Mouse (Mus musculus) thymus, postnatal 25 days (tissue): ENCODE results near the gene Atp8a2.
"Not testable (repeated sequence)": the region's sequence is repeated elsewhere in the genome, so short reads cannot be mapped to it uniquely, and the experiment has no call there.

Experiments
- DNase-seq: peaks from one replicate; pipeline ENCODE4 v3.0.0; 2022

The Atp8a2 gene

DNA sequence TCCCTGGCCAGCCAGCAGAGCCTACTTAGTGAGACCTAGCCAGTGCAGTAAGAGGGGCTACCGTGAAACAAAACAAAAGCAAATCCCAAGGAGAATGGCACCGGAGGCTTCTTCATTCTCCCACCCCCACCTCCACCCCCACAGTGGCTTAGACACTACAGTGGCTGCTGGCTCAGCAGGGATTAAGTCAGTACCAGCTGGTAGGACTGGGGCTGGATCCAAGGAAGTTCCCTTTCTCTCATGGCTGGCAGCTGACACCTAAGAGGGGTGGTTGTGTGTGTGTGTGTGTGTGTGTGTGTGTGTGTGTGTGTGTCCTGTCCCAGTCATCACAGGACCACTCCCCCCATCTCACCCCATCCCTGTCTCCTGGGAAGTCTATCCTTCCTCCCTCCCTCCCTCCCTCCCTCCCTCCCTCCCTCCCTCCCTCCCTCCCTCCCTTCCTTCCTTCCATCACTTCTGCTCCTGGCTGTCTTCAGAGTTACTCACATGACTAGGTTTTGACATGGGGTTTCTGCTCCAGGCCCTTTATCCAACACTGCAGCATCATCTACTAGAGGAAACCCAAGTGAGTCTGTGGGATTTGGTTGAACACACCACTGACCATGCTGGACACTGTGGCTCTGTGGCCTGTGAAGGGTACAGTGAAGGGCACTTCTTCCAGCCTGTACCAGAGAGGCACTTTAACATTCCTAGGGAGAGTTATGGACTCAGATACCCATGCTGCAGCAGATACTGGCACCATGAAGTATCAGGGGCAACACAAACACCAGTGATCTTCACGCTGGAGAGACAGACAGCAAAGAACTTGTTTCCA lies 358.3 kb downstream of the Atp8a2 start:
- DNase-seq: not testable (repeated sequence)

DNA sequence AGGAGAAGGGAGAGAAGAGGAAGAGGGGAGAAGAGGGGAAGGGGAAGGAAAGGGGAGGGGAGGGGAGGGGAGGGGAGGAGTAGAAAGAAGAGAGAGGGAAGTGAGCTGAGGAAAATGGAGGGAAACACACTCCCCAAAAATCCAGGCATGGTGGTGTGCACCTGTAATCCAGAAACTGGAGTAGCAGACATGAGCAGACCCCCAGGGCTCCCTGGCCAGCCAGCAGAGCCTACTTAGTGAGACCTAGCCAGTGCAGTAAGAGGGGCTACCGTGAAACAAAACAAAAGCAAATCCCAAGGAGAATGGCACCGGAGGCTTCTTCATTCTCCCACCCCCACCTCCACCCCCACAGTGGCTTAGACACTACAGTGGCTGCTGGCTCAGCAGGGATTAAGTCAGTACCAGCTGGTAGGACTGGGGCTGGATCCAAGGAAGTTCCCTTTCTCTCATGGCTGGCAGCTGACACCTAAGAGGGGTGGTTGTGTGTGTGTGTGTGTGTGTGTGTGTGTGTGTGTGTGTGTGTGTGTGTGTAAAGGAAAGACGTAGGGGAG lies 359.2 kb downstream of the Atp8a2 start:
- not testable (repeated sequence) for DNase-seq

DNA sequence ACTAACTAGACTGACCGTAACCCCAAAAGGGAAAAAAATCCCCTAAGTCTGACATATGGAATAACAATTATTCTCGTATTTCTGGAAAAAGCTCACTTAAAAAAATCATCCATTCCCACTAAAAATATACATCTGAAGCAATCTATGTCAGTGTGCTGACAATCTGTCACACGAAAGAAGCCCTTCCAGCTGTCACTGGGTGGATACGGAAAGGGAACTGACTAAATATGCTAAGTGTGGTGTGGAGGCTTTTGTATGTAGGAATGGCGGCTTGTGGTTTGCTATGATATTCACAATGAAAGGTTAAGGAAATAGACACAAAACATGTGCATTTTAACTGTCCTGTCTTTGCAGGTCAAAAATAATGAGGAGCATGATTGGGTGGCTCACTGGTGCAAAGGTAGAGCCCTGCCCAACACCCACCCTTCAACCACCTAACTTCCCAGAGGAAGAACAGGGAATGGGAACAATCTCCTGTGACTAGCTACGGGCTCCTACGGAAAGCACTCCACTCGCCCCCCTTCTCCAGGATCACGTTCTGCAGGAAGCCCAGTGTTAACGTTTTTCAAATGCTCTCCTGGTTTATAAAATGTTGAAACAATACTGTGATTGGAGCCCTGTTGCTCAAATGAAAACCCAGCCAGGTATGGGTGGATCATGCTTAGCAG lies 360.0 kb downstream of the Atp8a2 start:
- no peak for DNase-seq

DNA sequence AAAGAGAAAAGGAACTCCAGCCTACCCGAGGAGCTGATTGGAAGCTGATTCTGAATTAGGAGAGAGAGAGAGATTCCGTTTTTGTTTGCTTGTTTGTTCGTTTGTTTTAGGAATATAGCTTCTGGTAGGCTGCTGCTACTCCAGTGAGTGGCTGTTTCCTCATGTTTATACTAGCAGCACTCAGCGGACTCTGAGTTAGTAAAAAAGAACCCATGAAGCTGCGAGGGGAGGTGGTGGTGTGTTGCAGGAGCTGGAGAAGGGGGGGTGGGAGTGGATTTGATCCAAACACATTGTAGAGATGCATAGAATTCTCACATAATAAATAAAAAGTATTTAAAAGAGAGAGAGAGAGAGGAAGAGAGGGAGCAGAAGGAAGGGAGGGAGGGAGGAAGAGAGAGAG lies 367.4 kb downstream of the Atp8a2 start:
- DNase-seq: no peak

DNA sequence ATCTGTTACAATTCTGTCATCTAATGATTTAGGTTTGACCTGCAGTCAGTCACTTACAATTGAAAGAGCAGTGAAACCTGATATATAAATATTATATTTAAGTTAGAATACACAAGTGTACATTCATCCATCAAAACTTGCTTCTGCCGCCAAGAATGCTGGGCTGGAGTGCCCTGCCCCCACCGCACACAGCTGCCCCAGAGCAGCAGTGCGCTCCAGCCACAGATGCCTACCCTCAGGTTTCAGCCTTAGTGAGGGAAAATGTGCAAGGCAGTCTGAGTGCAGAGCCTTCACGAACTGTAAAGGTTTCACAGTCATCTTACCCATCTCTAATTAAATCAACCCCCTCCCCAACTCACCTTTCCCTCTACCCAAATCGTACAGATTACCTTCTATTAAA lies 369.6 kb downstream of the Atp8a2 start:
- no peak for DNase-seq

DNA sequence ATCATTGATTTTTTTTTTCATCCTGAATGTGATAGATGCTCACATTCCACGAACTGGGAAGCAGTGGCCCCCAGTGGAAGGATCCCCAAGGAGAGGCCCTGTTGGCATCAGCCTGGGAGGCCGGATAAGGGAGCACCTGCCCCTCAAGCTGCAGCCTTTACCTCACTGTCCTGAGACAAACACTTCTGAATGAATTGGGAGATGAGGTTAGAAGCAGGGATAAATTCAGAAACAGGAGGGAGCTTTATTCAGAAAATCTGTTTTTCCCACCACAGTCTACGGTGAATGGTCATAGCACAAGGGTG lies 376.9 kb downstream of the Atp8a2 start:
- DNase-seq: no peak

DNA sequence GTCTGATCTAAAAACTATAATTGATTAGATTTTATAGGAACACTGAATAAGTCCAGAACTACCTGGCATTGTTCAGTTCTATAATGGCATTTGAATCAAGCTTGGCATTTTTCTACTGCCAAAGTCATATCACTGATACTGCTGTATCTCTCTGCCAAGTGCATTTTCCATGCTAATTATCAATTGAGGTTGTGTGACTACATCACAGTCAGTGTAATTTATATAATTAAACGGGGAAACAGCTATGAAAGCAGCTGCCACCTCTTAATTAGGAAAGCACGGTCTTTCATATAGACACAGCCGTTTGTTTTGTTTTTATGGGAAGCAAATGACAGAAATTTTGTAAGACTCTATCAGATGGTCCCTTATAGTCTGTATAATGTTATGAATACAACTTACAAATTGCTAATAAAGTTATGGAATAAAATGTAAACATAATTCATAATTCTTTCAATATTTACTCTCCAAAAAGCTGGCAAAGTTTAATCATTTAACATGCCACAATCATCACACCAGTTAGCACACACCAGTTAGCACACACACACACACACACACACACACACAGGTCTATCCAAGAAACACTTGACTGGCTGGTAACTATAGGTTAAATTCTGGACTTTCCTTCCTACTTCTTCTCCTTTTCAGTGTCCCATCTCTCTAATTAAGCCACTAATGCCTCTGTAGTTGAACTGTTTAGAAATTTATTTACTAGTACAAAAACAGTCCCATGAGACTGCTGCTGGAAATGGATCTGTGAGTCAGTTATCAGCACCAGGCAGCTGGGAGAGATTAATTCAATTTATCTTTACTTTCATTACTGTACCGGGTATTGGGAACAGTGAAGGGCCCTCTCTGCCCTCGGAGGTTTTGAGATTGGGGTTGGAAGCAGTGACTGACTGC lies 377.5 kb downstream of the Atp8a2 start:
- no peak for DNase-seq

DNA sequence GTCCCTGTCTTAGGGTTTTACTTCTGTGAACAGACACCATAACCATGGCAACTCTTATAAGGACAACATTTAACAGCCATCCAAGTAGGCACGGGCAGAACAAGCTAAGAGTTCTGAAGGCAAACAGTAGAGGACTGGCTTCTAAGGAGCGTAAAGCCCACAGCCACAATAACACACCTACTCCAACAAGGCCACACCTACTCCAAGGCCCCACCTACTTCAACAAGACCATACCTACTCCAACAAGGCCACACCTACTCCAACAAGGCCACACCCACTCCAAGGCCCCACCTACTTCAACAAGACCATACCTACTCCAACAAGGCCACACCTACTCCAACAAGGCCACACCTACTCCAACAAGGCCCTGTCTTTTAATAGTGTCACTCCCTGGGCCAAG lies 386.7 kb downstream of the Atp8a2 start:
- not testable (repeated sequence) for DNase-seq

DNA sequence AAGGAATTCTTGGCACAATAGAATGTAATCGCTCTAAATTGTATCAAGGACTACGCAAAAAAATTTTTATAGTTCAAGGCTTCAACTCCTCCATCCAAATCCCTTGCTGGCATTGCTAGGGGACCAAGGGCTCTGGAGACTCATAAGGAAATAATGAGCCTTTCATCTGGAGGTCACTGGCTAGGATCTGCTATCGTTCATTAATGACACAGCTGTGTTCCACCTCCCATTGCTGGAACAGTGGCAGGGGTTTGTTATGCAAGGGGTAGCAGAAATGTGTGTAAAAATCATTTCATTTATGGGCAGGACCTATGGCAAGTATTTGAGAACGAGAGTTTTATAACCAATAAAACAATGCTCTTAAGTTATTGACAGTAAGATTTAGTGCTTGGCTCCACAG lies 387.2 kb downstream of the Atp8a2 start:
- DNase-seq: no peak

DNA sequence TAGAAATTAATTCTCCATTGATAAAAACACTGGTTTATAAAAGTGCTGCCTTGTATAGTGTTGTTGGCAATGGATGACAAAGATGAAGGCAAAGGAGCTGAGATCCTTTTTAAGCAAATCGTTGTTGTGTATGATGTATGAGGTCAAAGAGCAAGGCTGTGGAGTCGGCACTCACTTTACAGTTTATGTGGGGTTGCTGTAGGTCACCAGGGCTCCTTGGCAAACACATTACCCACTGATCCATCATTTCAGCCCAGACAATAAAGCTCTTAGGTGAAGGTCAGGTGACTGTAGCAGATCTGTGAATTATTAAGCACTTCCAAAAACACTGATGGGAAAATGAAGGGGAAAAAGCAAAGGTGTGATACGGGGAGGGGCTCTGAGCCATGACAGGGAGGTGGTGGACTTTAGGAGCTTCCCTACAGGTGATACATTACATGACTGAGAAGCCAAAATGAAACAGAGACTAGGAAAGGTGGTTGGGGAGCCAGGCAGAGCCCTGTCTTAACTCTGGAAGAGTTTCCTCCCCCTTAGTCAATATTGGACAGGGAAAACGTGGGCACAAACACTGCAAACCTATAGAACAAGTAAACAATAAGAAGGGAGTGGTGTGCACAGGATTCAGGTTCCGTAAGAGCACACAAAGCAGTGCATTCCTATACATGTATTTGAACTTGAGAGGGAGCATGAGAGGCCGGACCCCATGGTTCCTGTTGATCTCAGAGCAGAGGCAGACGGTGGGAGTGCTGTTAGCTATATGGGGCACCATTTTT lies 389.3 kb downstream of the Atp8a2 start:
- no peak for DNase-seq

DNA sequence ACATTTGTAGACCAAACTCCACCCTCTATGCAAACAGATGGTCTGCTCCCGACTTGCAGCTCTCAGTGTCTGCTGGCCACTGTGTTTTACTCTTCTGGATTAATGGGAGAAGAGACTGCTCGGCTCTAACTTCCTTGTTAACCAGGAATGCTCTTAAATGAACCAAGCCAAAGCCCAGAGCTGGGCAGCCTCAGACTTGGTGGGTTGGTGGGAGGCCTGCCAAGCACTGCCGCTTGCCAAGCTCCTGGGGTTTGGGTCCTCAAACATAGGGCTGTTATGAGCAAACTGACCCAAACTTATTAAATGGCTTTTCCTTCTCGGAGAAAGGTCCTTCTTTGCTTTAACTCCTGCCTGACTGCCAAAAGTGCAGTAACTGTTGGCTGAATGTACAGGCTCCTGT lies 390.1 kb downstream of the Atp8a2 start:
- DNase-seq: no peak

DNA sequence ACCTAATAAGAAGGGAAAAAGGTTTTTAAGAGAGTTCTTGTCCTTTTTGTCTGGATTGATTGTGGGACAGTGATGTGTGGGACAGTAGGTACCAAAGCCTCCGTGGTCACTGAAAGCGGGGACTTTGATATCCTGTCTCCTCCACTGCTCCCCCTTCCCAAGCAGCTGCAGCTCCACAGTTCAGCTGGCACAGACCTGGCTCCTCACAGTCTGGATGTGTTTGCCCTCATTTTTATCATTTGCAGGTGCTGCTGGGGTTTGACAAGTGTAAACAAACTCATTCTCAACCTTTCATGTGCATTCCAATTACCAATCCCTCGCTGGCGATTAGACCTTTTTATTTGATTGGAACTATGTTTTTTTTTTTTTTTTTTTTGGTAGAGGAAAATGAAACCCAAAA lies 390.8 kb downstream of the Atp8a2 start:
- DNase-seq: no peak

DNA sequence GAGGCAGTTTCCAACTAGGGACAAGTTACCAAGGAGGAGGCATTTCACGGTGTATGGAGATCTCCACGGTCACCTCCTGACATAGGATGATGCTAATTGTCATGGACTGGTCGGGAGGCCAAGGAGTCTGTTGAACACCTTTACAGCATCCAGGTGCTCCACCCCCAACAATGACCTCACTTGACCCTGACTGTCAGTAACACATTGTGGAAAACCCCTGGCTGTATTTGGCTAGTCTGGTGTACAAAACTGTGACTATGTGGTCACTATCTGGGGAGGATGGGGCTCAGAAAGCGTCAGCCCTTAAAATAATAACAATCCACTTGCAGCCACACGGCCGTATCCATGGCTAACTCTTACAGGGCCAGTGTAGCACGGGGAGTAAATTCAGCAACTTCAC lies 391.3 kb downstream of the Atp8a2 start:
- DNase-seq: no peak

DNA sequence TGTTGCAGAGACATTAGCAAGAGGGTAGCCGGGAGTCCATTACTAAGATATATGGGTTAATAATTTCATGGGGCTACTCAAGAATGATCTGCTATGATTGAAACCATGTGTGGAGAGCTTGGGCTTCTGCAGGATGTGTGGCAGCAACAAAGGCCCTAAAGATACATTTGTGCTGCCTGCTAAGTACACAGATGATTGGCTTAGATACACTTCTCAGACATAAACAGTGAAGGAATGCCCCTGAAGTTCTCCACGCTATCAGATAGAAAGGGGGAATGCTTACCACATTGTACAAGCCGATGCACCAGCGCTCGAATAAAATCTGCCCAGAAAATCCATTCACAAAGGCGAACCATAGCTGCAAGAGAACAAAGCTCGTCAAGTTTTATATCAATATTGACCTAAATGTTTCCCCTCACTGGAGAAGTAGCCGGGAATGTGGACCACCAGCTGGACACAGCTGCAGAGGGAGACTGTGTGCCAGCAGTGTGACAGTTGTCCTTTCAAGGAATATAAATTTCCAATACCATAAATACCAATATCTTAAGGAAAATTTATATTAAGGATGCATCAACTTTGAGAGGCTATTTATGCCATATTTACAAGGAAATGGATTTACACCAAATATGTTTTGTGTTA lies 394.9 kb downstream of the Atp8a2 start:
- DNase-seq: no peak

DNA sequence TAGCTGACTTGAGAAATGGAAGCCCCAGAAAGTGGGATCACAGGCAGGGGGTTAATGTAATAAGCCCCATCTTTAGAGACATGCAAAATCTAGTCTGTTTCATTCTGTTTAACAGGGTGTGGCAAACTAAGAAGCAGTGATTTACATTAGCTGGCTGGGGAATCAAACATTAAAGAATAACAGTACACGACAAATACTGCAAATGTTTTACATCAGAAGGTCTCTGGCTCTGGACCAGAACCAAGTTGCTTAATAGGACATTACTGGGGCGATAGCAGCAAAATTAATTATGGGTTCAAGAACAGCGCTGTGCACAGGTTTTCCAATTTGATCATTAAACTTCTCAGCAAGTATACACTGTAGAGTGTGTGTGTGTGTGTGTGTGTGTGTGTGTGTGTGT lies 397.5 kb downstream of the Atp8a2 start:
- DNase-seq: no peak

DNA sequence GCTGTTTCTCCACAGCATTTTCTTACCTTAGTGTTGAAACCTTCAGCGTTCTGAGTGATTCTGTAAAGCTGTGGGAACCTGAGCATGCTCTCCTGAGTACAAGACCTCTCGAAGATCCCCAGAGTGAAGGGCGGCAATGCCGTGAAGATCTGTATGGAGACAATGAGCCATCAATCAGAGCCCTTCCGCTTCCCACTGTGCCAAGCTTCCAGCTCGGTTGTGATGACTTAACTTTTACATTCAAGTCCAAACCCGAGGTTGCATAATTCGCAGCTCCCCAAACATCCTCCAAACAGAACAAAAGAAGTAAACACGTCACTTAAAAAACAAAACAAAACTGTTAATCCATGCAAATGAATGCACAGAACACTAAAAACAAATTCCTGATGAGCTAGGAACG lies 403.1 kb downstream of the Atp8a2 start:
- DNase-seq: no peak

DNA sequence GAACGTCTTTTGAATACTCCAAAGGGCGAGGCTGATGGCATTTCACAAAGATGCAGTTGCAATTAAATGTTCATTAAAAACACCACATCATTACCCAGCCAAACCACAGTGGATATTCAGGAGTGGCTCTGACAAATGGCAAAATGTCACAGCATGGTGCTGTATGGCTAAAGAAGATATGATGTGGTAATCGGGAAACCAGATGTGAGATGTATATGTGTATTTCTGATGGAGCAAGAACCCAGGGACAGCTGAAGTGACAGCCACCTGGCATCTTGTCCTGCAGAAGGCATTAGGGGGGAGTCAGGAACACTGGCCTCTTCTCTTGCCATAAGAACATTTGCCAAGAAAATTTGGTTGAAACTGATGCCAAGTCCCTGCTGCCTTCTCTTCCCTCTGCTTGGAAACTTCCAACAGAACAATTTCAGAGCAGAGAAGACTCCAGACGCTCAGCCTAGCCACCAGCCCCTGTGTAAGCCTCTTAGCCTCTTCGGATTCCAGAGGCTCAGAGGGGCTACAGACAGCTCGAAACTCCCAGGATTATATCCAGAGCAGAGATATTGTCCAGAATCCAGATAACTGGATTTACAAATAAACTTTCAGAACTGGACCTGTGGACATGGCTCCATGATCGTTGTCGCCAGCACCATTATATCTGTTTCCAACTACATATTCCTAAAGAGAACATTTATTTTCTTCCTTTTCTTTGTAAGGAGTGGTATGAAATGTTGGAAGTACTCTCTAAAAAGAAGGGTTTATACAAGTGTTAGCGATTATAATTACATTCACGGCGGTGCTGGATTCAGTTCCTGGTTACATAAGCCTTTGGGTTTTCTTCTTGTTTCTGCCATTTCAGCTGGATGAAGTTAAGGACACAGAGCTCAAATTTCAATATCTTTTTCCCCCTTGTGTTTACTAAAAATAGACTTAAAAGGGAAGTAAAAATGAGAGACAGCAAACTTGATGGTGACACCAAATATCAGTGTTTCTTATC lies 413.3 kb downstream of the Atp8a2 start:
- no peak for DNase-seq

DNA sequence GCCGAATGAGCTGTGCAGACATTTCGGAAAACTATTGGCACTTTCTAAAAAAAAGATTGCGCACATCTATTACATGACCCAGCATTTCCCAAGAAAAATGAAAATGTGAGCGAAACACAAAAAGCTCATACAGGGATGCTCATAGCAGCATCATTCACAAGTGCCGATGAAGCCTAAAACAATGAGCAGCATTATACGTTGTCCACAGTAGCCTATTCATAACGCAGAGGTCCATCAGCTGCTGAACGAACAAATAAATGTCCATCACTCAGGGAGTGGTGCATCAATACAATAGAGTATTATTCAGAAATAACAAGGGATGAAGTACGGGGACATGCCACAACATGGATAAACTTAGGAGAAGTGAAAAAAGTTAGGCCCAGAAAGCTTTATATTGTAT lies 416.6 kb downstream of the Atp8a2 start:
- no peak for DNase-seq

DNA sequence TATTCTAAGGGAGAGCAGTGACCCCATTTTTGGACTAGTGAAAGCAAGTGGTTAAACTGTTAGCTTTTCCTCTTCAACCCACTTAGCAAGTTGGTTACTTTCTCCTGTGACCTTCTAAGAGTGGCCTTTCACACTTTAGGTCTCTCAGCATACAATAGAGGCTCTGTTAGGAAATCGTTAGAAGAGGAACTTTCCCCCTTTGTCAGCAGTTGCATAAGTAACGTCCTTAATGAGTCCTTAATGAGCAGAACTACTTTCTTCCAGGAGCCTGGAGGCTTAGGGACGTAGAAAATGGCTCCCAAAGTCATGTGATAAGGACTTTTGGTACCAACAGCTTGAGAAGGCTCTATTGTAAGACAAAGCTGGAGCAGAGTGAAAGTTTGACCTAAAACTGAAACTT lies 434.8 kb downstream of the Atp8a2 start:
- no peak for DNase-seq

DNA sequence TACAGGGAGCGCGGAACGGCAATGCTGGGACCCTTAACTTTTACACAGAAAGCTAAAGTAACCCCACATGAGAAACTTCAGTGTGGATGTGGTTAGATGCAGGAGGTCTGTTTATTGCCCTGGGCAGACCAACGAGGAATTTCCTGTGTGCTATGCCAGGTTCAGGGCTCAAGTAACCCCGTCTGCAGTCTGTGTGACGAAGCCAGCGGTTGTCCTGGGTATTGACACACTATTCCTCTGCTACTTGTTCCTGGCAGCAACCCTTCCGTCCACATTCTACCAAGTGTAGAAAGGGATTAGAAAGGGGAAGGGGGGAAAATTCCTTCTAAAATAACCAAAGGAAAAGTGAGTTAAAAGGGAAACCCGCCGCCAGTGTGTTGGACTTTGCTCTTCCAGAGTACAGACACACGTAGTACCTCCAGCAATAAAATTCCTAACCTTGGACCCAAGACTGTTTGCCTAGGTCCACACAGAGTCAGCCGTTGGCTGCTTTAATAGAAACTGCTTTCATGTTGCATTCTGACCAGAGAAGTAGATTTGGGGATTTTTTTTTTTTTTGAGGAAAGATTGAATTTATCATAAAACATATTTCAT lies 437.0 kb downstream of the Atp8a2 start:
- DNase-seq: no peak
